Mouse (Mus musculus) olfactory bulb, adult 2 months (tissue): Measurements from ENCODE around the gene Cdc14b.

ENCODE experiments used
- CTCF ChIP-seq: fragments of 200-500 bp; IDR thresholded peaks from 2 replicates; pipeline ENCODE4 v1.5.1; 2012; ENCODE audit warnings: low read depth, mild to moderate bottlenecking, low read length, moderate library complexity; ENCODE audit not compliant: insufficient read depth
- POLR2A ChIP-seq: fragments of 200-500 bp; IDR thresholded peaks from 2 replicates; pipeline ENCODE4 v1.6.1; 2012; ENCODE audit warnings: mild to moderate bottlenecking, low read depth, low read length, moderate library complexity; ENCODE audit not compliant: insufficient read depth

DNA sequence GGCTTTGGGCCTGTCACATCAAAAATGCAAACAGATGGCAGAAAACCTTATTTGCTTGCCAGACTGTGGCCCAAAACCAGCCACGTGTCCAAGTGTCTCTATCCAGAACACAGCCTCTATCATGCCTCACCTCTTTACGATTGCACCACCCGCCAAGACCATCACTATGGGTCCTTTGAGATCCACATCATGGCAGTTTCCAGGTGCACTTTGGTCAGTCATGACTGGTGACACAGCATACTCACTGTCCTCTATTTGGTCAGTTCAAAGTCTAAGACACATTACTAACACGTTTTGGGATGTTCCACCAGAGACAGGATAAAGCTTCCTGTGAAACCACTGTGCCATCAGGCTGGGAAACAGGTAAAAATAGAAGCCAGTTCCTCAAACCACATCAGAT, 91.5 kb downstream of the Cdc14b start:
- TF ChIP-seq CTCF (no peak), POLR2A (no peak)
